Mouse (Mus musculus) embryonic fibroblast, embryonic 13.5 days (primary cell): ENCODE measurements at regions not wholly inside any gene's neighbourhood (a gene's known extent, or its start where the extent isn't known, plus 50 kb on each side); places are given as distances from the start of the nearest gene placed in this dataset.

Experiments
- CTCF ChIP-seq: IDR thresholded peaks from 2 replicates; pipeline ENCODE4 v1.5.1; 2011; ENCODE audit warnings: mild to moderate bottlenecking, control low read depth, low read length, moderate library complexity, borderline replicate concordance; ENCODE audit not compliant: insufficient read depth
- POLR2A ChIP-seq: IDR thresholded peaks from 2 replicates; pipeline ENCODE4 v1.6.1; 2011; ENCODE audit warnings: low read depth, mild to moderate bottlenecking, control low read depth, low read length, moderate library complexity

- no peak for TF ChIP-seq CTCF
- TF ChIP-seq POLR2A: no peak
Measured at GRCm38 (mm10) chr3:37972931-37973330, 248.6 kb upstream of the Gm5148 start.
